Mouse (Mus musculus) E14TG2a.4 (cell line): ENCODE measurements around the gene Bag2.

Experiments
- CTCF ChIP-seq: conservative IDR thresholded peaks from 2 replicates; pipeline ENCODE4 v1.5.1; 2014; ENCODE audit warnings: low read length
- NANOG ChIP-seq: IDR thresholded peaks from 2 replicates; pipeline ENCODE4 v1.6.1; 2014; ENCODE audit warnings: borderline replicate concordance, low read length, mixed read lengths
- POU5F1 ChIP-seq: IDR thresholded peaks from 2 replicates; pipeline ENCODE4 v1.6.1; 2014; ENCODE audit warnings: low read length, borderline replicate concordance

DNA sequence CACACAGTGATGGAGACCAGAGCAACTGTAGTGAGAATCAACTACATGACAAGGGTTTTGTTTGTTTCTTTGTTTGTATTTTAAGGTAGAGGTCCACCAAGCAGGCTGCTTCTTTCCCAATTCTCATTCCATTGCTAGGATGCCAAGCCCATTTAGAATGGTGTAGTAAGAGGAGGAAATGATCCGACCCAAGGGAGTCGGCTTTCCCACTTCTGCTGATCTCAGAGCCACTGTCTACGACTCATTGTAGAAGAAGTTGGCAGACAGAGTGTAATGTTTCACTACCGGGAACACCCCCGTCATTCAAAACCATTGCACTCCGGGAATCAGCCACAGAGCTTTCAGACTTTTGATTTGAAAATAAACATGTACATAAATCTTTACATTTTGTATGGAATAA lies 33.1 kb downstream of the Bag2 start:
- TF ChIP-seq CTCF (no peak), POU5F1 (no peak), NANOG (no peak)
